Mouse (Mus musculus) liver, embryonic 11.5 days (tissue): ENCODE results near the gene Ccdc92. TPM values are rescaled to one million over a fixed set of nuclear protein-coding genes. Genes with fewer than 3 reads are reported as not detected.

Experiments used
- ATAC-seq: fragments of 200-750 bp; cut with Nextera tagmentation; replicated peaks from 2 replicates; pipeline ENCODE4 v1.8.0; 2017; ENCODE audit warnings: moderate number of reproducible peaks, mild to moderate bottlenecking, moderate TSS enrichment, moderate library complexity; ENCODE audit not compliant: low FRiP score
- DNase-seq: peaks from one replicate; pipeline ENCODE4 v3.0.0-alpha.2; 2017; ENCODE audit warnings: low spot score
- H3K27ac ChIP-seq: fragments of 300-500 bp; sonication (generic); 2 replicates; pipeline ENCODE4 v1.5.1; 2014; ENCODE audit warnings: mild to moderate bottlenecking, low read depth, low read length, control low read depth
- H3K27me3 ChIP-seq: fragments of 300-500 bp; sonication (generic); replicated peaks from 2 replicates; pipeline ENCODE4 v1.6.1; 2014; ENCODE audit warnings: low read length, mixed read lengths; ENCODE audit not compliant: control insufficient read depth, insufficient read depth
- H3K36me3 ChIP-seq: fragments of 300-500 bp; sonication (generic); 2 replicates; pipeline ENCODE4 v1.6.1; 2014; ENCODE audit warnings: mild to moderate bottlenecking, low read length, moderate library complexity, mixed read lengths; ENCODE audit not compliant: control insufficient read depth, insufficient read depth
- H3K4me1 ChIP-seq: fragments of 300-500 bp; sonication (generic); replicated peaks from 2 replicates; pipeline ENCODE4 v1.6.1; 2014; ENCODE audit warnings: low read length, mixed read lengths; ENCODE audit not compliant: control insufficient read depth, insufficient read depth
- H3K4me2 ChIP-seq: fragments of 300-500 bp; sonication (generic); 2 replicates; pipeline ENCODE4 v1.6.1; 2014; ENCODE audit warnings: mild to moderate bottlenecking, control low read depth, moderate library complexity
- H3K4me3 ChIP-seq: fragments of 300-500 bp; sonication (generic); 2 replicates; pipeline ENCODE4 v1.5.1; 2014; ENCODE audit warnings: low read depth, low read length, control low read depth
- H3K9ac ChIP-seq: fragments of 300-500 bp; sonication (generic); 2 replicates; pipeline ENCODE4 v1.6.1; 2014; ENCODE audit warnings: low read depth, low read length, control low read depth
- H3K9me3 ChIP-seq: fragments of 300-500 bp; sonication (generic); 2 replicates; pipeline ENCODE4 v1.6.1; 2016; ENCODE audit warnings: low read length, inconsistent platforms, mixed read lengths; ENCODE audit not compliant: control insufficient read depth
- WGBS: fragments of 180-500 bp; shearing (Covaris S2); extraction: QIAGEN DNeasy Blood & Tissue Kit; methylation state at CpG from one replicate; pipeline ENCODE4 v1.1.7; 2014; 5-methylcytosine and 5-hydroxymethylcytosine counted together
- polyA plus RNA-seq: library from polyadenylated mRNA; unstranded; fragments of >200 nt; fragmentation: Nextera tagmentation; extraction: Ambion mirVana; gene quantifications from 2 replicates; pipeline ENCODE4 v1.2.1, GENCODE M21; 2014

Ccdc92 gene
- polyA plus RNA-seq, 1 experiment from 2014 or later, result 4.4 TPM

DNA sequence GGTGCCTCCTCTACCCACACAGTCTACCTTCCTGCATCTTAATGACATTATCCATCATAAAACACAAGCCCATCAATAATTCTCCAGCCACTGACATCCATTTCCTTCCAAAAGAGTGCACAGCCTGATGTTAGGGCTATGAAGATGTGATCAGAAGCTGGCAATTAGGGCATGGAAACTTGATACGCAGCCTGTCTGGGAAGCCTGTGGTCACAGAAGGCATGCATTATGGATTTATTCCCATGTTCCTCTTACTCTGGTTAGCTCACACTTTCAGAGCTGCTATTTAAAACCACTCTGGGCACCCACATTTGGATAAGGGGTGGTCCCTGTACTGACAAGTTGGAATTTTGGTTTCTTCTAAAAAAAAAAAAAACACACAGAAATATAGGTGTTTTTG, 15.2 kb downstream of the Ccdc92 start:
- no peaks in the 10 kb centered on the region for H3K9me3 ChIP-seq
- WGBS, result 62% methylated on average over 1 of the region's 1 CpGs
- ATAC-seq, result no peak
- no peak for DNase-seq
- no peak overlapping the region for H3K4me3 ChIP-seq
- H3K4me2 ChIP-seq, result no peak overlapping the region
- H3K4me1 ChIP-seq, result peaks cover 10% of the 10 kb centered on the region
- no peak overlapping the region for H3K27ac ChIP-seq
- H3K36me3 ChIP-seq, result no peaks in the 10 kb centered on the region
- no peak overlapping the region for H3K9ac ChIP-seq
- H3K27me3 ChIP-seq, result no peaks in the 10 kb centered on the region

DNA sequence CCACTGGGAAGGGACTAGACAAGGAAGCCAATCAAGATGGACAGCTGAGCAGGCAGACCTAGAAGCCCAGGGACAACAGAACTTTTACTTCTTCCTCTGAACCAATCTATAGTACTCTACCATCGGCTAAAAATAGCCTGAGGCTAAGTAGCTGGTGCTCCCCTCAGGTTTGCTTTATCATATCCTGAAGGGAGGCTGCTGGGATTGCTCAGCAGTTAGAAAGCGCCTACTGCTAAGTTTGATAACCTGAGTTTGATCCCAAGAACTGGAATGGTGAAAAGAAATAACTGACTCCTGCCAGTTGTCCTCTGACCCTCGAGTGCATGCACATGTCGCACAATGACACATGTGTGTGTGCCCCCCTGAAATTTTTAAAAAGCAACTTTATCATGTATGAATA, 17.3 kb downstream of the Ccdc92 start:
- 30% methylated on average over 4 of the region's 4 CpGs for WGBS
- no peak for DNase-seq

GRCm38 (mm10) chr5:124843386-124843785, 18.8 kb downstream of the Ccdc92 start:
- H3K27me3 ChIP-seq, result no peaks in the 10 kb centered on the region
- peaks cover 10% of the 10 kb centered on the region for H3K4me1 ChIP-seq

More for the DNA sequence above, 17.3 kb downstream of the Ccdc92 start:
- Histone ChIP-seq H3K36me3 (no peaks in the 10 kb centered on the region), H3K27ac (no peak overlapping the region), H3K27me3 (no peaks in the 10 kb centered on the region), H3K4me2 (no peak overlapping the region), H3K4me3 (no peak overlapping the region), H3K9ac (no peak overlapping the region), H3K9me3 (no peaks in the 10 kb centered on the region), H3K4me1 (peaks cover 10% of the 10 kb centered on the region)
- ATAC-seq, result no peak

GRCm38 (mm10) chr5:124840669-124841068, 21.6 kb downstream of the Ccdc92 start:
- Histone ChIP-seq H3K36me3 (no peaks in the 10 kb centered on the region), H3K27me3 (no peaks in the 10 kb centered on the region), H3K9ac (no peak overlapping the region), H3K4me1 (peaks cover 10% of the 10 kb centered on the region), H3K9me3 (no peaks in the 10 kb centered on the region), H3K4me2 (no peak overlapping the region), H3K27ac (no peak overlapping the region), H3K4me3 (no peak overlapping the region)
- ATAC-seq (no peak), DNase-seq (no peak)
- WGBS, result 88% methylated on average over 2 of the region's 2 CpGs

More at GRCm38 (mm10) chr5:124843386-124843785, 18.8 kb downstream of the Ccdc92 start:
- DNase-seq, result no peak
- H3K4me3 ChIP-seq, result no peak overlapping the region
- no peak overlapping the region for H3K9ac ChIP-seq
- WGBS, result 74% methylated on average over 8 of the region's 8 CpGs
- H3K27ac ChIP-seq, result no peak overlapping the region
- H3K4me2 ChIP-seq, result no peak overlapping the region
- no peaks in the 10 kb centered on the region for H3K9me3 ChIP-seq
- H3K36me3 ChIP-seq, result no peaks in the 10 kb centered on the region
- ATAC-seq, result no peak

GRCm38 (mm10) chr5:124840202-124840601, 22.0 kb downstream of the Ccdc92 start:
- Histone ChIP-seq H3K27ac (no peak overlapping the region), H3K4me1 (peaks cover 10% of the 10 kb centered on the region), H3K36me3 (no peaks in the 10 kb centered on the region), H3K9ac (no peak overlapping the region), H3K4me3 (no peak overlapping the region), H3K27me3 (no peaks in the 10 kb centered on the region), H3K4me2 (no peak overlapping the region), H3K9me3 (no peaks in the 10 kb centered on the region)
- 69% methylated on average over 7 of the region's 7 CpGs for WGBS
- no peak for ATAC-seq
- no peak for DNase-seq

GRCm38 (mm10) chr5:124836621-124837020, 25.6 kb downstream of the Ccdc92 start:
- ATAC-seq (no peak), DNase-seq (no peak)
- Histone ChIP-seq H3K9me3 (no peaks in the 10 kb centered on the region), H3K27ac (no peak overlapping the region), H3K36me3 (no peaks in the 10 kb centered on the region), H3K4me1 (no peaks in the 10 kb centered on the region), H3K4me2 (no peak overlapping the region), H3K4me3 (no peak overlapping the region), H3K27me3 (no peaks in the 10 kb centered on the region), H3K9ac (no peak overlapping the region)
- 69% methylated on average over 4 of the region's 4 CpGs for WGBS

DNA sequence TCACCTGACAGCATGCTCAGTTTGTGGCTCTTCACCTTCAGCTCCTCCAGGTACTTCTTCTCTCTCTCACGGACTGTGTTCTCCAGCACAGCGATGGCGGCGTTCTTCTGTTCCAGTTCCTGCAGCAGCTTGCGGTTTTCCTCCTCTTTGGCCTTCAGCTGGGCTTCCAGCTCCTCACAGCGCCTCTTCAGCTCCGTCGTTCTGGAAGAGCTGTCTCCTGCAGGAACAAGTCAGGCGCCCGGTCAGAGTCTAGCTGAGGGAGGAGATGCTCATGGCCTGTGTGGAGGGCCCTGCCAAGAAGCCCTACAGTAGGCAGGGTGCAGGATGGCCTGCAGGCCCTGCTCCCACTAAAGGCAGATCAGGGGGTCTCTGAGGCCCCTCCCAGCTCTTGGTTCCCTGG, 26.1 kb downstream of the Ccdc92 start:
- WGBS, result 81% methylated on average over 10 of the region's 10 CpGs
- no peaks in the 10 kb centered on the region for H3K27me3 ChIP-seq
- no peak for ATAC-seq

GRCm38 (mm10) chr5:124835218-124835617, 27.0 kb downstream of the Ccdc92 start:
- Histone ChIP-seq H3K36me3 (no peaks in the 10 kb centered on the region), H3K27ac (no peak overlapping the region), H3K27me3 (no peaks in the 10 kb centered on the region), H3K4me3 (no peak overlapping the region), H3K9ac (no peak overlapping the region), H3K9me3 (no peaks in the 10 kb centered on the region), H3K4me1 (no peaks in the 10 kb centered on the region), H3K4me2 (no peak overlapping the region)
- 91% methylated on average over 15 of the region's 15 CpGs for WGBS
- DNase-seq (no peak), ATAC-seq (no peak)

More for the DNA sequence above, 26.1 kb downstream of the Ccdc92 start:
- Histone ChIP-seq H3K4me3 (no peak overlapping the region), H3K9me3 (no peaks in the 10 kb centered on the region), H3K4me1 (no peaks in the 10 kb centered on the region), H3K36me3 (no peaks in the 10 kb centered on the region), H3K9ac (no peak overlapping the region), H3K27ac (no peak overlapping the region), H3K4me2 (no peak overlapping the region)
- no peak for DNase-seq

DNA sequence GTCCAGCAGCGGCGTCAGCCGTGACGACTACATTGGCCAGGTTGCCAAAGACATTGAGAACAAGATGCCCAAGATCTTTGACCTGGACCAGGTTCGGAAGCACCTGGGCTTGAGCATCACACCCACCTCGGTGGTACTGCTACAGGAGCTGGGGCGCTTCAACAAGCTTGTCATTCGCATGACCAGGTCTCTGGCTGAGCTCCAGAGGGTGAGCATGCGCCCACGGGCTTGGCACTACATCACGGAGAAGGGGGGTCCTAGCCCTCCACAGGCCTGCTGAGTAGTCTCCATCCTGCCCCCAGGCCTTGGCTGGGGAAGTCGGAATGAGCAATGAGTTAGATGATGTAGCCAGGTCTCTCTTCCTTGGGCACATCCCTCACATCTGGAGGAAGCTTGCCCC, 31.9 kb downstream of the Ccdc92 start:
- no peak overlapping the region for H3K27ac ChIP-seq
- ATAC-seq, result no peak
- no peaks in the 10 kb centered on the region for H3K9me3 ChIP-seq
- no peaks in the 10 kb centered on the region for H3K4me1 ChIP-seq
- H3K27me3 ChIP-seq, result no peaks in the 10 kb centered on the region
- H3K36me3 ChIP-seq, result no peaks in the 10 kb centered on the region
- H3K4me2 ChIP-seq, result no peak overlapping the region
- no peak overlapping the region for H3K9ac ChIP-seq
- DNase-seq, result no peak
- WGBS, result 89% methylated on average over 12 of the region's 12 CpGs
- no peak overlapping the region for H3K4me3 ChIP-seq
